Mouse (Mus musculus) kidney, adult 8-10 months (tissue): ENCODE measurements around the gene Rab27a.
"Not testable (repeated sequence)": the region's sequence is repeated elsewhere in the genome, so short reads cannot be mapped to it uniquely, and the experiment has no call there.

Experiments used
- DNase-seq, 2 experiments: peaks; one replicate each; pipeline ENCODE4 v3.0.0; 2022

Rab27a gene

DNA sequence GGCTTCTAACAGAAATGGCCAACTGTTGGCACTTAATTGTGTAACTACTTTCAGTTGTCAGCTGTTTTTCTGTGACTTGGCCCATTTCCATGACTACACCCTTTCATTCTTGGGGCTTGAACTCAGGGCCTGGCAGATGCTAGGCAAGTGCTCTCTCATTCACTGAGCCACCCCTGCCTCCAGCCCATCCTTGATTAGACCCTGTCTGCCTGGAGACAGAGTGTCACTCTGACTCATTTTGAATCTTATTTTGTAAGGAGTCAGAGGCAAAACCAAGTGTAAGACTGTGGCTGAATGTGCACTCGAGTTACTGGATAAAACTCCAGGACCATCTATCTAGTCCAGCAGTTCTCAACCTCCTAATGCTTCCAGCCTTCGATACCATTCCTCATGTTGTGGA is 3.3 kb downstream of the Rab27a start:
- DNase-seq: no peak

DNA sequence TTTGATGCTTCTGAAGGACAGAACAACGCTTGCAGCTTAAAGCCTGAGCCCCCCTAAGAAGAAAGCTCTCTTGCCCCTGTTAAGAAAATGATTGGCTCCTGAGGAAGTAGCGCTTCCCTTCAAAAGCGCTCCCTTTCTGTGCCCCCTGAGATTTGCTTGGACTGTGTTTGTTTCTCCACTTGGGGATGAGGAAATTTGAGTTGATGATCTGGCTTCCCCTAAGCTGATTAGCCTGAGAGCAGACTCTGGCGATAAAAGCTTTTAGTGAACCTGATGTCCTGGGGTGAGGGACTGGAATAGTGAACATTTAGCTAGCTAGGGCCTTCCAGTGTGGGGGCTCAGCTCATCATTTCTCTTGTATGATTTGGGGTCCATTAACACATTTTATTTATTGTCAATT is 4.3 kb downstream of the Rab27a start:
- DNase-seq: no peak

DNA sequence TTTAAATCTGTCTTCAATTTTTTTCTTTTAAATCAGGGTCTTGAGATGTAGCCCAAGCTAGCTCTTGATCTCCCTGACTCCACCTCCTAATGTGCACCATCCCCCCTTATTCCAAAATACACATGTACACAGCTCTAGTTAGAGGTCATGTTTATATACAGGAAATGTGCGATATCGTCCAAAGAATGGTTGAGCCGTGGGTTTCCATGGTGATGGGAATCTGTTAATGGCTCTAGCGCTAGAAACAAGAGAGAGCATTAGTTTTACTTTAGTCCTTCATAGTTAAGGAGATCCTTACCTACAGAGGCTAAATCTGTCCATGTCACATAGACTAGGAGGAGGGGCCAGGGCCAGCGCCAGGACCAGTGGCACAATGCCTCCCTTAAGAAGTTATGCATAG is 5.2 kb downstream of the Rab27a start:
- no peak for DNase-seq

DNA sequence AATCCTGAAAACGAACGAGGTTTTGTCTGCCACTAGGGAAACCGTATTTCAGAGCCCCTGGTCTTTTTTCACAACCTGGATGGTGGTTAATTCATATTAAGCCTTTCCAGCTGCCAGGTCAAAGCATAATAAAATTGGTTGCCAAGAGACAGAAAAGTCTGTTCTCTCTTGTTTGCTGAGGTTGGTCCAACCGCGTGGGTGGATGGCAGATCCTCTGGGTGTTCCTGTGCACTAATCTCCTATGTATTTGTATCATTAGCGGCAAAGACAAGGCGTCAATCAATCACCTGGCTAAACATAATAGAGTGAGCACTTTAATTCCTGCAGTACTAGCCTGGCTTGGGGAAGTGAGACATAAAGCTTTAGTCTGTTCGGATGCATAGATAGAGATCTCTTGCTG is 6.0 kb downstream of the Rab27a start:
- no peak for DNase-seq

DNA sequence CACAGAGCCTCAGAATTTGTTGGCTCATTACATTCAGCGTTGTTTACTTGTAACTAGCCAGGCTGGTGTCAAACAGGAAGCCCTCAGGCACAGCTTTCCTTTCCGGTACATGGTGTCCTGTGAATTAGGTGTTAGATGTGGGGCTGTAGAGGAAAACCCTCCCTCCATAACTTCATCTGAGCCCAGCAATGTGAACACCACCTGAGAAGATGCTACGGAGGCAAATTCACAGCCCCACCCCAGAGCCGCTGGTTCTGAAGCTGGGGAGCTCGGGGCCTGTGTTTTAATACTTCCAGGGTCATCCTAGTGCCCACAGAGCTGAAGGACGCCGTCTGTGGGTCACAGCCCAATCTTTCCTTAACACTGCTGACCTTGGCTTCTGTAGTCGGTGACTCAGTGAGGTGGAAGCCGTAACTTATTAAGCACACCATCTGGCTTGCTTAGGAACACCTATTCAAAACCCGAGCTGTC is 10.8 kb downstream of the Rab27a start:
- peak in 1 of 2 experiments; percentile 33 for DNase-seq

DNA sequence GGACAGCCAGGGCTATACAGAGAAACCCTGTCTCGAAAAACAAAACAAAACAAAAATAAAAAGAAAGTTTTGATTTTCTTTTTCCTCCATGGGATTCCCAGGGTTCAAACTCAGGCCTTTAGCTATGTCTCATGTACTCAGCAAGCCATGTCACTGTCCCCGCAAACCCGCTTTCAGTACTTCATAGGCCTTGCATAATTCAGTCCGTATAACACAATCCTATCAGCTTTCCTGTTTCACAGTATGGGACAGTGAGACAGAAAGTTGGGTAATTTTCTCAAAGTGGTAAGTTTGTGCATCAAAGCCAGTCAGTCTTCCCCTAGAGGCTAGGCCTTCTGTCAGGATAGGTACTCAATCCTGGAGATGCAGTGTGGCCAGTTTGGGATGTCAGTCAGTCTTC is 14.6 kb downstream of the Rab27a start:
- no peak for DNase-seq

DNA sequence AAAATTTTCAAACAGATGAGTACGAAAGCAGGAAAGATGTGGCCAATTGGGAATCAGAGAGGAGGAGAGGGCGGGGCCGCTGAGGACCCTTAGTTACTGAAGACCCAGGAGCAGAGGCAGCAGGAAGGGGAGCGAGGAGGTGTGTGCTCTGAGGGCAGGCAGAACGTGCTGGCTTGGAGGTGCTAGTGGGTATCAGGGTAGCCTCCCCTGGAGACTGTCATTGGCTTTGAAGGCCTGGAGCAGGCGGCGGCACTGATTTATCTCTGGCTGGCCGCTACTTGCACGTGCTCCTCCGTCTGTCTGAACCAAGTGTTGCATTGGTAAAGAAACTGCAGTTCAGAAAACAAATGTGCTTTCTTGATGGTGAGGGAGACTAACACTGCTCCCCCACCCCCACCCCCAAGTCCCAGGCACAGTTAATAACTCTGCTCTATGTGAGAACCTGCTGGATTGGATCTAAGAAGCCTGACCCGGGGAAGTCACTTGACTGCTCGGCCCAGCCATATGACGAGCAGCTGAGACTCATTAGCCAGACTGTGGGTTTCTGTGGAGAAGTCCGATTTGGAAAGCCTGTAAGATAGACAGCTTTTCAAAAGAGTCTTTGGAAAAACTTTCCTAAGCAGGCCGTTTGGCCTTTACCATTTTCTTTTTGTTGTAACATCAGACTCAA is 19.1 kb downstream of the Rab27a start:
- no peak for DNase-seq

DNA sequence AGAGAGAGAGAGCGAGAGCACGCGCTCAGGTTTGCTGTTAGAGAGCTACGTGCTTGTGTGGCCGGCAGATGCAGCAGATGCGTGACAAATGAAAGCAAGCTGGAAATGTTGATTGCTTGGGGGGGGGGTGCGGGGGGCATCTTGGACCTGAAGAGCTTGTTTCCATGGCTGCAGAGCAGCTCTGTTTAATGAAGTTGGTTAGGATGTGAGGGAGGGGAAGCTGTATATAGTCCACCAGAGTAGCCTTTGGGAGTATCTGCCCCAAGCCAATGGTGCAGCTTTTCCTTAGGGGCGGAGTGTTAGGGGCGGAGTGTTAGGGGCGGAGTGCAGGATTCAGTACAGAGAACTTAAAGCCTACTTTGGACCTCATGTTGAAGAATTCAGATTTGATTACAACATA is 22.4 kb downstream of the Rab27a start:
- DNase-seq: no peak

DNA sequence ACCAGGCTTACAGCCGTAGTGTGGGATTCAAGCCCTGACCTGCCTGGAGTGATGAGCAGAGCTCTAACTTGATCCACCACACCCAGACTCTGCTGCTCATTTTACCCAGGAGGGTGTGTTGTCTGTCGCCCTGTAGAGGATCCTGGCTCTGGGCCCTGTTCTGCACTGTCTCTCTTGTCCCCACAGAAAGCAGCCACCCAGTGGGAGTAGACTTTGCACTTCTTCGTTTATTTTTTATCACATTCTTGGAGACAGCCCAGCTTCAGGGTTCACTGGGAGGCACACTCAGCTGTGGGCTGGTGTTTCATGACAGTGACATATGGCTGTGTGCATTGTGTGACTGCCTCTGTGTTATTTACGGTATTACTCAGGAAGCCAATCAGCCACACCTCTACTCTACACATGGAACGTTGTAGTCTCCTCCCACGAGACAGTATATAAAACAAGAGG is 23.6 kb downstream of the Rab27a start:
- peak; percentile 68 to 82 for DNase-seq

DNA sequence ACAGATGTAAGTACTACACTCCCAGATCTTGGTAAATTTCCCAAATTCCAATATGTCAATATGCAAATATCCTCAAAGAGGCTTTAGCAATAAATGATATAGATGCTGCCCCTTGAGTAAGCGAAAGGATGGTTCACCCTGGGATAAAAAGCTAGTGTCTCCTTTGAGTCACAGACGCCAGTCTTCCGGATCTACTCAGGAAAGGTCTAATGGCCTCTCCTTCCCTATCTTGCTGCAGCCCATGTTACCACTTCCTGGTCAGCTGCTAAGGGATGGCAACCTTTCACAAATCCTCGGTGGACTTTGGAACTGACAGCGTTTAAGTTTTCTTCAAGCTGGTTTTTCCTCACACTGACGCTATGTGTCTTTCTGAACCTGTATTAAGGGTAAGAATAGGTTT is 24.0 kb downstream of the Rab27a start:
- DNase-seq: no peak

DNA sequence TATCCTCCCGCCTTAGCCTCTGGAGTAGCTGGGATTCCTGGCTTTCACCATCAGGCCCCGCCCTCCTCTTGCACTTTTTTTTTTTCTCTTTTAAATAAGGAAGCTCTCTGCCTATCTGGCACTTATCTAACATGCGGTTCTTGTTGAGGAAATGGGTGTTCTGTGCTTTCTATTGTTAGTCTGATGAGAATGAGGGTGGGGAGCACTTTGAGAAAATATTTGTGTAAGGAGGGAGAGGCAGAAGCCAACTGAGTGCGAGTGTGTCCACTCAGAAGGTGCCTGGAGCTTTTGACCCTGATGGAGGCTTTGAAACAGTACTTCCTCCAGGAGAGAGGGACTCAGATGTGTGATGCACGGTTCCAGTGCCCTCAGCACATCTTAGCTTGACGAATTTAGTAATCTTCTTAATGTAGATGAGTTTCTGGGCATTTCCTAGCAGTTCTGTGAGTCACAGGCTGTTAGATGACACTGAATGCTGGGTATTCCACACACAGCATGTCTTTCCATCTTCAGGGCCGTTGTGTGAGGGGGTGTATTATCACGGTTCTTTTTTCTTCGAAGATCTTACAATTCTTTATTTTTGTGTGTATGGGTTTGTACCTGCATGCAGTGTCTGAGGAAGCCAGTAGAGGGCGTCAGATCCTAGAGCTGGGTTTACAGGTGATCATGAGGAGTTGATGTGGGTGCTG is 26.5 kb downstream of the Rab27a start:
- no peak for DNase-seq

DNA sequence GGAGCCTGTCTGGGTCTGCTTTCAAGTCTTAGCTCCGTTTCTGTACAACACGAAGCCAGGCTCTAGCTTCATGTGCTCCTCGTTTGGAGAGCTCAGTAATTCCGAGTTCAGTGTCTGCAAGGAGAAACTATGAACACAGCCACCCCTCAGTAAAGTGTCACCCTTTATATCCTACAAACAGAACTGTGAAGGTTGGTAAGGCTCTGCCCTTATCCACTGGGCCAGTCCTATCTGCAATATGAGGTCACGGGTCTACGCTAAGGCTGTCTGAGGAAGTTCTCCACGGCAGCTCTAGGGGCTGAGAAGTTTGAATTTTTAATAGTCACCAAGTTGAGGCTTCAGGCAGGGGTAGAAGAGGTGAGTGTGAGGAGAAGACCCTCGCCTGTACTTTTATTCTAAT is 27.8 kb downstream of the Rab27a start:
- DNase-seq: no peak

DNA sequence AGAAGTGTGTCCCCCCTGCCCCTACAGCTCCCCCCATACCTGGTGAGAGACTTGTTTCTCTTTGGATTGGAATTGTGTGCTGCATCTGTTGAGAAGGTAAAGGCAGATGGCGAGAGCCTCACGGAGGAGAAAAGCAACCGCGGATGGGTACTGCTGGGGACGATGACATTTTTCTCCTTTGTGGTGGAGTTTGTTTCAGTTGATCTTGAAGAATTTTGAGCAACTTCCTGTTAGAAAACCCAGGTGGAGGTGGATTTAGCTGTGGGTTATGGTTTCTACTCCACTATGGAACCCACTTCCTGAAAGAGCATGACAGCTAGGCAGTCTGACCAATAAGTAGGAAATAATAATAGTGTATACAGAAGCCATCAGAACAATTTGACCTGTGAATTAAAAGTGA is 28.5 kb downstream of the Rab27a start:
- no peak for DNase-seq

DNA sequence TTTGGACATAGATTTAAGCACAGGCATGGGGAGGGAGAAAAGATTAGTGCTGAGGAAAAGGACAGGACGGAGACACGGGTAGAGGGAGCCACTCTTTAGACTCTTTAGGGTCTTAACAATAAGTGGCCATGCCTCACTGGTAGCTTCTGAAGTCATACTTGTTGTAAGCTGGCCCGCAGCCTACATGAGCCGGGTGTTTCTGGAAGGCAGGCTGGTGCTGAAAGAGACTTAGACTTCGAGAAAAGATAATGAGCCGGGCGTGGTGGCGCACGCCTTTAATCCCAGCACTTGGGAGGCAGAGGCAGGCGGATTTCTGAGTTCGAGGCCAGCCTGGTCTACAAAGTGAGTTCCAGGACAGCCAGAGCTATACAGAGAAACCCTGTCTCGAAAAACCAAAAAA is 34.7 kb downstream of the Rab27a start:
- not testable (repeated sequence) for DNase-seq

DNA sequence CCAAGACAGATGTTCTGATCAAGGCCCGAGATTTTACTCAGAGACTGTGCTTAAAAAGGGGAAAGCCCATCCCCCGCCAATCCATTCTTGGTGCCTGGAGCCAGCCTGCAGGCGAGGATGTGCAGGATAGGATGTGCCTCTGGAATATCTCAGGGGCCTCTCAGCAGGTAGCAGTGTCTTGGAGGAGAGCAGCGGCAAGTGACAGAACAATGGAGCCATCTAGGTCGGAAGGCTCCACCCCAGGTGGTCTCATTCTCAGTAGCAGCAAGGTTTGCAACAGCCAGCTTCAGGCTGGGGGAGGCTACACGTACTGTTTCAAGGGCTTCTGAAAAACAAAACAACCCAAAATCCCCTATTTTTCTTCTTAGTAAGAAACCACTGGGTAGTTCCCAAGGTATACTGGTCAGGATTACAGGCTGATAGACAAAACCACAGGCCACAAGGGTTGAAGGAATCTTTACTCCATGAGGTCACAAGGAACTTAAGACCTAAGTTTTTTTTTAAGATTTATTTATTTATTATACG is 35.2 kb downstream of the Rab27a start:
- DNase-seq: no peak

DNA sequence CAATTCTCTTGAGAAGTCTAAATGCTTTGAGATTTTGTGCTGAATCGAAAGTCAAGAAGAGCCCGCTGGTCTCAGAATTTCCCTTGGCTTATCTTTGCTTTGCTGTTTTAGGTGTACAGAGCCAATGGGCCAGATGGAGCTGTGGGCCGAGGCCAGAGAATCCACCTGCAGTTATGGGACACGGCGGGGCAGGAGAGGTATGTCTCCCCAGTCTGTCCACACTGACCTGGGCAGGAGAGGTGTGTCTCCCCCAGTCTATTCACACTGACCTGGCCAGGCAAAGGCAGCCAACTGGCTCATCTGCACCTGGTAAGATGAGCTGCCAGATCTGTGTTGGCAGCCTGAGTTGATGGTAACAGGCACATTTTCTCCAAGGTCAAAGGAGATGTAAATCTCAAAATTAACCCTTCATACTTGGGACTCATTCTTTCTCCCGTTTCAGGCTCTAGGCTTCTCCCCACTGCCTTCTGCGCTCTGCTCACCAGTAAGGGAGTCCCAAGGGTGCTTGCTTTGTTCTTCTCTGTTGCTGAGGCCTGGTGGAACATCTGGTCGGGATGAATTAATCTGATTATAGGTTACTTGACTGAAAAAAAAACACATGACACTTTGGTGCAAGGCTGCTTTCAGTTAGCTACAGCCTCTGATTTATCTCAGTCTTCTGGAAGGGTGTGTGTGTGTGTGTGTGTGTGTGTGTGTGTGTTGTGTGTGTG is 37.8 kb downstream of the Rab27a start:
- DNase-seq: no peak

DNA sequence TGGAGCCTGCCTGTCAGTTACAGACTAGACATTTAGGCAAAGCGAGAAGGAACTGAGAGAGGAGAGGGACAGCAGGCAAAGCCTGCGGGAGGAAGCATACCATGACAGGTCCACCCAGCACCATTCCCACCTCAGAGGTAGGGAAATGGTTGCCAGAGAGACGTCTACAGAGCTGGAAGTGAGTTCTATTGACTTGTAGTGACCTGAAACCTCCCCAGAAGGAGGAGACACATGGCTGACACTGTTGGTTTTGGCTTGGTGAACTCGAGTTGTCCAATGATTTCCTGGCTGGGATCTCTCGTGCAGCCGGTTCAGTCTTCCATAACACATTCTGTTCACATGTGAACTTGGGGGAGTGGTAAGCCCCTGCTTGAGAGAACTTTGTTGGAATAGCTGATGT is 39.3 kb downstream of the Rab27a start:
- DNase-seq: no peak

DNA sequence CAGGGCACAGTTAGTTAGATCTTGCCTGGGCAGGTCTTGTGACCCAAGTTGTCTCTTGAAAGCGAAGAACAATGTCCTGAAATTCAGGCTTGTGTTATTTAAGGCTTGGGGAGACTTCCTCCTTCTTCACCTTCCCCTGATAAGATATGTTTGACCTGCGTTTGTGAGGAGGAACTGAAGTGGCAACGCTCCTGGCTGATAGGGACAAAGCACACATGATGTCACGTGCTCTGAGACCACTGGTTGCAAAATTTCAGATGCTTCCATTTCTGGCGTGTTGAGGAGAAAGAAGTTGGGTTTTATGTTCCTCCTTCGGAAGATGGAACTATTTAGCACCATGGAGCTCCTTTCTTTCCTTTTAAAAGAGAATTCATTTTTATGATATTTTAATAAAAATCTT is 41.2 kb downstream of the Rab27a start:
- DNase-seq: no peak

DNA sequence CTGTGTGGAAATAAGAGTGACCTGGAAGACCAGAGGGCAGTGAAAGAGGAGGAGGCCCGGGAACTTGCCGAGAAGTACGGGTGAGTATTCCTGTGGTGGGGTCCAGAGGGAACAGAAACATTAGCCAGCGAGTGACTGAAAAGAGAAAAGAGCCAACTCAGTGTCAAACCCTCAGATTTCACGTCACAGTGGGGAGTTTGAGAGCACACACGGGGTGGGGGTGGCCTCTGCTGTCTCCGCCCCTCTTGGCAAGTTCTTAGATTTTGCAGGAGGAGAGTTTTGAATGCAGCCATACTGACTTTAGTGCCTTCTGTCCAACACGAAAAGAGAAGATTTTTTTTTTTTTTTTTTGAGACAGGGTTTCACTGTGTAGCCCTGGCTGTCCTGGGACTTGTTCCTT is 42.5 kb downstream of the Rab27a start:
- no peak for DNase-seq

DNA sequence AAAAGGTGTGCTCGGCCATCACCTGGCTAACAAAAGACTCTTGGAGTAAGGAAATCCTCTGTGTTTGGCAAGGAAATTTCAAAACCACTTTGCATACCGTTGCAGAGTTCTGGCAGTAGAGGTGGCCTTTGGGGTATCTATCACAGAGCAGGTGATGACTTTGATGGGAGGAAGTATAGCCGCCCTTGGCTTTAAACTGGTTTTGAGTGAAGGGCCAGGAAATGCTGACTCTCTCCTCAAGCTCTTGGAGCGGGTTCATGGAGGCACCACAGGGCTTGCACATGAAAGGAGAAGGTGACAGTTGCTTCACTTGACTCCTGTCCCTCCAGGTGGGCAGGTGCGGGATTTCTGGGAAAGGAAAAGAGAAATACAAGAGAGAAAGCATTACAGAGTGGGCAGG is 42.9 kb downstream of the Rab27a start:
- DNase-seq: no peak

DNA sequence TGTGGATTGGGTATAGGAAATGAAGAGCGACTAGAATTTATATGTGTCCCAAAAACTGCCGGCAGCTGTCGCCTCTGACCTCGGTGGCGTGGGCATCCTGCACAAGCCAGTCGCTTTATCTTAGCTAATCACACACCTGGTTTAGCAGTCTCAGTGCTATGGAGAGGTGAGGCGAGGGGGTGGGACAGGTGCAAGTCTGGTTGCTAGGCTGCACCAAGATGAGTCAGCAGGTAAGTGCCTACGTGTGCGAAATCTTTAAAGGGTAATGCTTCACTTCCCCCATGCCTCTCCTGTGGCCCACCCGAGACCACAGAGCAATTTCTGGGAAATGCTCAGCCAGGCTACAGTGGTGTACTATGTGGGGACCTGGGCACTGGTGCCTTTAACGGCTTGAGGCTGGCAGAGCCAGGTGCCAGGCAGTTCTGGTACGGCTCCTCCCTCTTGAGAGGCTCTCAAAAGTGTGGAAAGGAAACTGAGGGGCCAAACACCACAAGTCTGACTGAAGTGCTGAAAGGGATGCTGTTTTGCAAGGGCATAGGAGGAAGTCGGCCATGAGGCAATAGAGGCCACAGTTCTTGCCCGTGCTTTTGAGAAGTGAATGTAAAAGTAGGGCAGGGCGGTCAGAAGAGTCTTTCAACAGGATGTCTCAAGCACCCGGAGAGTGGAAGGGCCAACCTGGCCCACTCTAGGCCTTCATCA is 44.7 kb downstream of the Rab27a start:
- no peak for DNase-seq

DNA sequence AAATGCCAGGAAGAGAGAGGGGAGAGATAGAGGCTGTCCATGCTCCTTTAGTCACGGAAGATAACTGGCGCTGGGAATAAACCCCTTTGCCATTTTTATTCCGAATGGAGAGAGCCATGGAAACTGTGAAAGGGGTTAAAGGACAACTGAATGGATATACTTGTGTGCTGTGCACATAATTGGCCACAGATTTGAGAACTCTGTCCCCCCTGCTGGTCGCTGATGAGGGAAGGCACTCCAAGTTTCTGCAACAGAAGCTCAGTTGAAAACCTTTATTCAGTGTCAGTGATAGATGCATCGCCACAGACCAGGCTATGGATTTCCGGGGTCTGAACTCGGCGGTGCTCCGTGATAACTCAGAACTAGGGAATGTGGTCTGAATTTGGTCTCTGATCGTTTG is 45.5 kb downstream of the Rab27a start:
- no peak for DNase-seq

DNA sequence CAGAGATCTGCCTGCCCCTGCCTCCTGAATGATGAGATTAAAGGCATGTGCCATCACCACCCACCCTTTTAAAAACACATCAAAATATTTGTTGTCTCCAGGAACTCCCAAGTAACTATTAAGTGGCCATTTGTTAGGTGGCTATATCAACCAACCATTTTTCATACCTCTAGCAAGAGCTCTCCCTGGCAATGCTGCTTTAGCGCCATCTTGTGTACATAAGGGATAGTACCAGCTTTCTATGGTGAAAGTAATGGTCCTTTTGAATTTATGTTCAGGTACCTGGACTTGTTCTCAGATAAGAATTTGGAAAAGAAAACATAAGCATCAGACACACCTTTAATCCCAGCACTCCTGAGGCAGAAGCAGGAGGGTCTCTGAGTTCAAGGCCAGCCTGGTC is 47.1 kb downstream of the Rab27a start:
- peak; percentile 44 to 49 for DNase-seq
